Mouse (Mus musculus) mouse embryonic stem cell (cell line): Measurements from ENCODE around the gene Skap2.

ENCODE experiments used
- in situ Hi-C, 2 experiments: fragments of 300-500 bp; cut with MboI; formaldehyde crosslinking; loops; 1 replicate in 1 of 2; 3 replicates in 1 of 2; pipeline ENCODE4 v1.14.3; 2019 to 2020; ENCODE audit warnings: low sequenced_read_pairs in 2 of 2, low pct_unique_long_range_greater_than_20kb in 1 of 2, mixed read lengths in 1 of 2; ENCODE audit not compliant: unreplicated experiment in 1 of 2

Skap2 gene

DNA sequence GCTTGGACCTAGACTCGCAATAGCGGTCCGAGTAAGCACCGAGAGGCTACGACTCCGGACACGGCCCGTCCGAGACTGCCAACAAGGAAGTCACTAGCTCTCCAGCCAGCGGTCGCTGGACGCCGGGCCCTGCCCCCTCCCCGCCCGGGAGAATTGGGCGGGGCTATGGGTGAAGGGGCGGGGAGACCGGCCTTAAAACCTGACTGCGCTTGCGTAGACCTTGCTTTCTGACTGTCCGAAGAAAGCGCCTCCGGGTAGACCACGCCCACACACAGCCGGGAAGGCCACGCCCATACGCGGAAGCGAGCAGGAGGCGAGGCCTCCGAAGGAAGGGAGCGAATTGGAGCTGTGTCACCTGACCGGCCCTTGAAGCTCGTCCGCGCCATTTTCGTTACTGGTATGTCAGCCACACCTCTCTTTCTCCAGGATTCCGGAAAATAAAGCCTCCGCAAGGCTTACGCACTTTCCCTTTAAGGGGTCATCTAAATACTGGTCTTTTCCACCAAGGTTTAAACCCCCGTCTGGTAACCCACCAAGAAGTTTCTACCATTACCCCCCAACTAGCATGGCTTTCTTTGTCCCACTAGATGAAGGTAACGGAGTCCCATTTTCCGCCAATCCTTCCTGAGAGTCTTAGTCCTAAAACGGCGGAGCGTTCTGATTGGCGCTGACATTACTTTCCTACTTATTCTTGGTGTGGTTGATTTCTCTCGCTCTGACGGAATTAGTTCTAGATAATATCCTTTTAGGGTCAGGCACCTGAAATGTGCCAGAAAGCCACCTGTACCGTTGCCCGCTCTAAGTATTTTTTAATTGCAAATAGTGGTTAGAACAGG, at the start of gene Skap2:
Gene Skap2, minus strand, starts transcription at position 141 of the 836 bp plus-strand sequence.
- in situ Hi-C loops, result no loop called here

DNA sequence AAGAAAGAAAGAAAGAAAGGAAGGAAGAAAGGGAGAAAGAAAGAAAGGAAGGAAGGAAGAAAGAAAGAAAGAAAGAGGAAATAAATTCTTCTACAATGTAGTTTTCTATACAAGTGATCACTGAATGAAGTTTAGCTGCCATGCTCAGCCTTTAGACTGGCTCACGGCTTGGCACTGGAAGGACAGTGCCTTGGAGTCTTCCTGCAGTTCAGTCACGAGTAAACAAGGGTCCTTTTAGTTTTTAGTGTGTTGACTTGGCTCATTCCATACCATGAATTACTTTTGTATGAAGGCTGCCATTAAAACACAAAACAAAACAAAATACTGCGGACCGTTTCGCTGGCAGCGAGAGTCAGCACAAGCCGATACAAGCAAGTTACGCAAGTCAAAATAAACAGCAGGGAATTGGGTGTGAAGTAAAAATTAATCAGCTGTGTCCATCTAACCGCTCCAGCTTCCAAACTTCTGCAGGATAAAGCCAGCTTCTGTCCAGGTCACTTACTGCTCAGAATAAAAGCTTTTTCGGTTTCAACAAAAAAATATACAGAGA, 46.6 kb upstream of the Skap2 start:
- in situ Hi-C loops, result no loop called here

DNA sequence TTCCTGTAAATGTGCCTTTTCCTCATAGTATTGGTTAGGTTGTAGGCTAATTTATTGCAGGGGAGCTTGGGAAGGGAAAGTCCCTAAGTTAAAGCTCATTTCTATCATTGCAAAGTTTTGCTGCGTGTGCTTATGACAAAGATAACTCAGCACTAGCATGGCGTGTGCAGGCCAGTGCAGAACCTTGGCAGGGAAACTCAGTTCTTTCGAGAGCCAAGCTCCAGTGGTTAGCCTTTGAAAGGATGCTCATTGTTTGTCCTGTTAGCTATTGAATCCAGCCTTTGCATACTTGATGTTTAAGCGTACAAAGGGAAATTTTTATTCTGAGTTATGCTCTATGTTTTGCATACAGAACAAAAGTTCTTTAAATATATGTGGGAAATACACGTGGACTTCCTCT, 45.8 kb upstream of the Skap2 start:
- in situ Hi-C loops, result no loop called here

DNA sequence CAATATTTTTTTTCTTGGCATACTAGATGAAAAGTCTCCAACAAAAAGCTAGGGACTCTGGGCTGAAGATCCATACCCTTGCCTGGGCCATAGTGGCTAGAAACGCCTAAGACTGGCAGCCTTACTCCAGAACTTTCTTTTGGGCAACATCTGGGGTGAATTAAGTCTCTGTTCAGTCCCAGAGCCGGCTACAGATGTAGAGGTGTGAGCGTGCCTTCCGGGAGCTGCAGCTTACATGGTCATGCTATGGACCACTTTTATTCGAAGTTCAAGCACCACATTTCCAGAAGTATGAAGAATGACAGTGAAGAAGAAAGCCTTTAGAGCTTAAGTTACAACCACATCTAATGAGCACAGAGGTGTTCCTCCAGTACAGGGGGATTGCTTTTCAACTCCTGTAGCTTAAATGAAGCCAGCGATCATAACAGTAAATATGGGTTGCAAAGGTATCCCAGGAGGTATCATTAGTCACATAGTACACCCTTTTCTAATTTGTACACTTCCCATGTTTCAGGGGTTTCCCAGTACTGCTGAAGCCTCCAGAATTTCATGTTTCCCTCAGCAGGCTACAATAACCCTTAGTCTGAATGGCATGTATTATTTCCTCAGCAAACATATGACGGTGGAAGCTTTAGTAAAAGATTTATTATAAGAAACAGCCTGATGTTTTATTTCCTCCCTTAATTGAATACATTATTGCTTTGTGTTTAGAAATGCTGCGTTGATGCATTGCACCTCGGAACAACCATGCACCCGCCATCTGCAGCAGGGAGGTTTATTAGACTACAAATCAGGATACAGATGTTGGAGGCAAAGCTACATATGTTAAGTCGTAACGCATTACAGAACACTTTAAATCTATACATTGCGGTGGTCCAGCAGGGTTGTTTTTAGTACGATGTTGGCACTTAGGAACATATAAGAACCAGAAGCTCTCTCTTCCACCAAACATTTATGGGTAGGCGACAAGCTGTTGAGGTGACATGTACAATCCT, 41.5 kb upstream of the Skap2 start:
- in situ Hi-C loops, result no loop called here

DNA sequence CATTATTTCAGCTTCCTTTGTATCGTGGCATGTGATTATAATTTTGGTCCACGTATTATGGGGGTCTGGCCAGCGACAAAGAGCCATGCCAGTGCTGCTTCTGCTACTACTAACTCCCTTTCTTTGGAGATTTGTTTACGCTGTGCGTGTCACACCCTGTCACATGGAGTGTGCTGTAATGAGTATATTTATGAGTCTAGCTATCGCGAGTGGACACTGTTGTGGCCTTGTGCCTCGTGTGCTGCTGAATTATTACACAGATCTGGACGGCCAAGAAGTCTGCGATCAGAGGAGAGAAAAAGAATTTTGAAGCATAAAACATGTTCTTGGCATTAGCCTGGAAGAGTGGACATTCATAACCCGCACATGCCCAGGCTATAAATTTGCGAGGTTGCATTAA, 37.7 kb upstream of the Skap2 start:
- in situ Hi-C loops, result no loop called here

DNA sequence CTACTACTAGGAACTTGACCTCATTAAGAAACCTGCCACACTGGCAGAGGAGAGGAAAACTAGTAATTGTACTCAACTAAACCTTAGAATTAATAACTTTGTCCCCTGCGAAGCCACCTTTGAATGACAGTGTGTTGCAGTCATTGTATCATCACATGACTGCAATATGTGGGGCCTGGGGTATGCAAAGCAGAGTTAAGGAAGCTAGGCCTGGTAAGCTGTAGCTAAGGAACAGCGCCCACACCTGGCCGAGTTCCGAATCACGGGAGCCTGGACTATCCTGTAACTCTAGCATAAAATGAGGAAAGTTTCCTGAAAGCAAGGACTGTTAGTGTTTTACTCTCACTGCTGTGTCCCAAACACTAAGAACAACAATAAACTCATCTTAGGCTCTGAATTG, 33.2 kb upstream of the Skap2 start:
- in situ Hi-C loops, result loop anchor here in 1 of 2 experiments (25.0 kb wide), 2 partner anchors 433 to 858 kb away; no protein-coding TSS in a partner anchor

DNA sequence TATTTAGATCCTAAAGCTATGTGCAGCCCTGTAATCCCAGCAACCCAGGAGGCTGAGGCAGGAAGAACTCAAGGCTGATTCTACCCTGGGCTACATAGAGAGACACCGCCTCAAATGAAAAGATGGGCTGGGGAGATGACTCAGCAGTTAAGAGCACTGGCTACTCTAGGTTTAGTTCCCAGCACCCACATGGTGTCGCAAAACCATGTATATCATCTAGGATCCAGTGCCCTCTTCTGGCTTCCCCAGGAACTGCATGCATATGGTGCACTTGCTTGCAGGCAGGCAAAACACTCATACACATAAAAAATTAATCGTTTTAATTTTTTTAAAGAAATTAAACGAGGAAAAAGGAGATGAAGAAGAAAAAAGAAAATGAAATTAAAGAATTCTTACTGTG, 23.7 kb upstream of the Skap2 start:
- in situ Hi-C loops, result loop anchor here (5.0 to 25.0 kb wide), 5 partner anchors 169 to 849 kb away; no protein-coding TSS in a partner anchor

DNA sequence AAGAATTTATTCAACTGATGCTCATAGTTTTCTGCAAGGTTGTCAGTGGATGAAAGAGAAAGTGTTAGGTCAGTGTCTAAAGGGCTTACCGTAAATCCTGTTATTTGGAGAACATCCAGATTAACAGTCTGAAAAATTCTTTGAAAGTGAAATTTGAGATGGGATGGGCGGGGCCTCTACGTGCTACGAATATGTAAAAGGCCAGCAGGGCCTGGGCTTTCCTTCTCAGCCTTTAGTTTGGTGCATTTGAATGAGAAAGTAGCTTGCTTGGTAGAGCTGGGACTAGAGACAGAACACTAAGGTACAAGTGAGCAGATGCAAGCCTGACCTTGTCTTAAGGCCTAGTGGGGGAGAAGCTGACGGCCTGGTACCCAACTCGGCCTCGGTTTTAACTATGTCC, 18.8 kb upstream of the Skap2 start:
- in situ Hi-C loops, result loop anchor here (10.0 to 25.0 kb wide), 4 partner anchors 166 to 844 kb away; no protein-coding TSS in a partner anchor

DNA sequence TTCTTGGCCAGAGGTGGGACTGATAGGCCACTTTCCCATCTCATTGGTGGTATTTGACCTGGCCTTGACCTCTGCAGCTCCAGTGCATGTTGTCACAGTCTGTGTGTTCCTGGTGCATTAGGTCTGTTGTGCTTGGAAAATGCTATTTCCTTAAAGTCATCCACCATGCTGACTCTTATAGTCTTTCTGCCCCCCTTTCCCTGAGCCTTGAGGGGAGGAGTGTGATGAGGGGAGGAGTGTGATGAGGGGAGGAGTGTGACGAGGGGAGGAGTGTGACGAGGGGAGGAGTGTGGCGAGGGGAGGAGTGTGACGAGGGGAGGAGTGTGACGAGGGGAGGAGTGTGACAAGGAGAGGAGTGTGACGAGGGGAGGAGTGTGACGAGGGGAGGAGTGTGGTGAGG, 15.8 kb upstream of the Skap2 start:
- in situ Hi-C loops, result loop anchor here in 1 of 2 experiments (25.0 kb wide), 2 partner anchors 416 to 841 kb away; no protein-coding TSS in a partner anchor

DNA sequence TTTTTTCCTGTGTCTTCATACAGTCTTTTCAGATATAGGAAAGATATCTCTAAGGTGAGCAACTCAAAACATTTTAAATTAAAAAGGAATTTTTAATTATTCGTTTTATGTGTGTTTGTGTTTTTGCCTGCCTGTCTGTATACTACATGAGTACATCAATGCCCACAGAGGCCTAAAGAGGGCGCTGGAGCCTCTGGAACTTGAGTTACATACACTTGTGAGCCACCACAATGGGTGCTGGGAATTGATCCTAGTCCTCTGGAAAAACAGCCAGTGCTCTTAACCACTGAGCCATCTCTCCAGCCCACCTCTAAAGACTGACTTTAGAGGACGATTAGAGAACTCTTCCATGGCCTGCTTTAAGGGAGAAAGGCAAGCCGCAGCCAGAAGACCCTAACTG, 14.8 kb upstream of the Skap2 start:
- in situ Hi-C loops, result loop anchor here in 1 of 2 experiments (25.0 kb wide), 2 partner anchors 415 to 840 kb away; no protein-coding TSS in a partner anchor

DNA sequence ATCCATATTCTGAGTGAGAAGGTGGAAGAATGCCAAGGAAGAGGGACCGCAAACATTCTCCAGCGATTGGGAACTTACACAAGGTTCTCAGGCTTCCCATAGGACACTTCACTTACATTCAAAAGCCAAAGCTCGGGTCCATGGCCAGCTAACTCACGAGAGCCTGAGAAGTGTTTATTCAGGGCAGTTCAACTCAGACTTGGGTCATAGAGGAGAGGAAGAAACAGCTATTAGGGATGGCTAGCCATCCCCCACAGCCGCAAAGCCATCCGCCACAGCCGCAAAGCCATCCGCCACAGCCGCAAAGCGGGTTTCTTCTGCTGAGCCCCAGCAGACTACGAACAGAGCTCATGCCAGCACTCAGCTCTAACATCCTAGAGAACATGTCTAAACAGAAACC, 13.9 kb upstream of the Skap2 start:
- in situ Hi-C loops, result loop anchor here in 1 of 2 experiments (25.0 kb wide), 2 partner anchors 414 to 839 kb away; no protein-coding TSS in a partner anchor

DNA sequence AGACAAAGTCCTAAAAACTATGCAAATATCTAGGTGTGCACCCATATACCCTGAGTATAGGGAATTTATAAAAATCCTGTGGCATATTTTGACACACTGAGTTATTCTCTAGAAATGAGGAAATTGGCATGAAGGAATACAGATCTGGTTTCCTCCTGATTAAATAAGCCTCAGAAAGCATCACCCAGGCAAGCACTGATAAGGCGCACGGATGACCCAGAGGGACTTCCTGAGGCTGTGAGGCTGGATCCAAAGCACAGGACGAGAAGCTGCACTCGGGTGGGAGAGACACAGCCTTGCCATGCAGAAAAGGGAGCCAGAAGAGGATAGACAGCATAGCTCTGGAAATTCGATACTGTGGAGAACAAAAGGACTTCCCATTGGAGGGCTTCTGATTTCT, 12.4 kb upstream of the Skap2 start:
- in situ Hi-C loops, result loop anchor here in 1 of 2 experiments (25.0 kb wide), 2 partner anchors 412 to 837 kb away; no protein-coding TSS in a partner anchor

DNA sequence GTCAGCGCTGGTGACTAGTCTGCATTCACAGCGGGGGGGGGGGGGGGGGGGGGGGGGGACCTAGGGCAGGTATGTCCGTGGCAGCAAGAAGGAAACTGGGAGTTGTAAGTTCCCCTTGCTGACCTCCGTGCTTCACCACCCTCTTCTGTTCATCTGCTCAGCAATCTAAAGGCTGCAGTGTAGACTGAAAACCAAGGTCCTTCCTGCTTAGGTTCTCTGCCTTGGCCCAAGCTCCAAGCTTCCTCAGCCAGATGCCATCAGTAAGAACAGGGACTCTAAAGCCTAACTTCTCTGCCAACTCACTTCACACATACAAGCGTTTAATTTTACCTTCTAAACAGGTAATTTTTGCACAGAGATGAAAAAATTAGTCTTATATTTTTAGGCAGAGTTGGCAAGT, 10.0 kb upstream of the Skap2 start:
- in situ Hi-C loops, result no loop called here

DNA sequence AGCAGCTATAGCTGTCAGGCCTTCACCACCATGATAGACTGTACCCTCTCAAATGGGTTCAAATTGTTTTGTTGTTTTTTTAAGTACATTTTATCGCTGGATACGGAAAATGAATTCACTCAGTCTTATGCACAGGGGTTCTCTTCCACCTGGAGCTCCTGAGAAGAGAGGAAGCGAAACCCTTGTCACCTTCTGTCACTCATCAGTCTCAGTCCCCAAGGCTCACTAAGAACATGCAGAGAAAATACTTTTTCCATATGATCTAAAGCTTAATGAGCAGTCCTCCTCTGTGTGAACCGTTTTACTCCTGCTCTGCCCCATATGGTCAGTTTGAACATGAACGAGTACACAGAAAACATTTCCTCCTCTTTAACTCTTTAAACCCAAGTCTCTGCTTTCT, 7.9 kb upstream of the Skap2 start:
- in situ Hi-C loops, result no loop called here

DNA sequence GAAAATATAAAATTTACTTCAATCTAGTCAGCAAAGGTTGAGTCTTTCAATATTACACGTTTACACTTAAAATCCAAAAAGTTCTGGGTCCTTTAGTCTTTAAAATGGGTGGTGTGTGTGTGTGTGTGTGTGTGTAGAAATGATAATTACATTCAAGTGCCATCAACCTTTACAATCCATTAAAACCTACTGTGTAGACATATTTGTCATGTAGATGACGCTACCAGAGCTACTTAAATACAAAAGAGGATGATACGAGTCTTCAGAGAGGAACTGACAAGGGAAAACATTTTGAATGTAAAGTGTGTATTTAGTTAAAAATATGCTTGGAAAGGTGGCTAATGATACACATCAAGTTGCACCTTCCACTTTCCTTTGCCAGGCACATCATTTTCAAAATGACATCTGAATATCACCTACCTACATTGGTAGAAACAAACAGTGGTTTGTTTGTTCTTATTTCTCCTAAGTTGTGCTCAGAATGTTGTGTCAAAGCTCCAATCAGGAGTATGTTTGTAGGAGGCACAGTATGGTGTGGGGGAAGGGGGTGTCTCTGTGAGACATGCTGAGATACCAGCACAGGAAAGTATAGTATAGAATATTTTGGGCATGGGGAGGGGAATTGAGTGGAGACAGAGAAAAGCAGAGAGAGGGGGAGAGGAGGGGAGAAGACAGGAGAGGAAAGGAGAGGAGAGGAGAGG, 1.0 kb upstream of the Skap2 start:
- in situ Hi-C loops, result no loop called here

DNA sequence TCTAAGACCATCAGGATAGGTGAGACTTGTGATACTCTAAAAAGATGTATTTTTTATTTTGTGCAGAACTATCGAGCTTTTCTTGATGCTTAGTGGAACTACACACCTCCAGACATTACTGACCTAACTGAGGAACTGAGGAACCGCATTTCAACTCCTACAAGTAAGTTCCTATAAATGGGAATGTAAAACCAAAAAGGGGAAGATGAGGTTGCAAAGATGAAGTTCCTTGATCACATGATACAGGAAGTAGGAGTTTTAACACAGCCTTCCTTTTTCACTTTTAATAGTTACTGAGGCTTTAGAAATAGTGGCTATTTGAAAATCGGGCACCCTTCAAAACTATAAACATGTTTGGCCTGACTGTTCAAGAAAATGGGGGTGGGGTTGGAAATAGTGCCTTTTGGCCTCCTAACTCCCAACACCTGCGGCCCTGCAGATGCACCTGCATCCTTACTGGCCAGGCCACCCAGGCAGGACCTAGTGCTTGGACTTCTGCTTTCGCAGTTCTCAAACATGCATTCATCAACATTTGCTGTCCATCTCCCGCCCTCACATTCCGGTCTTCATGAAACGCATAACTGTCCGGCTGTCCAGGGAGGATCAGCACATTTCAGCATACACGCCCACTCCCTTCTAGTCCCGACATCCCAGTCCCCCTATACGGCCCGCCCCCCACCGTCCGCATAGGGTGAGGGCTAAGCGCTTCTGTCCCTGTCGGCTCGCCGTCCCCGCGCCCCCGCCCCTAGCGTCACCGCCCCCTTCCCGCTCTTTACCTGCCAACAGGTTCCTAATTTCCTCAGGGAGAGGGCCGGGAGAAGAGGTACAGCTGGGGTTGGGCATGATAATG, 565 bp downstream of the Skap2 start:
- in situ Hi-C loops, result no loop called here

DNA sequence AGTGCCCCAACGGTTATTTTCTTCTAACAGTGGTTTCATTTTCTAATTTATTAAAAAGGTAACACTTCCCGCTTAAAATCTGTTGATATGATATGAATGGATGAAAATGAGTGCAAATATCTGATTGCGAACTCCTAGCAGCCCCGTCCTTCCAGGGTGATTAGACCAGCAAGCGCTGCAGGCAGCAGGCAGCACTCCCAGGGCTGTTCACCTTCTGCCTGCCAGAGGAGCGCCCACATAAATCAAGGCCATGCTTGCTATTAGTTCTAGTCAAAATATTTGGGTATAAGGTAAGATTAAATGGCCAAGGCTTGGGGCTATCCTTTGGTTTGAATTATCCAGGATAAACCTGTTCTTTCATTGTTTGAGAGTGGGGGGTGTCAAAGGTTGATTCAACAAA, 3.0 kb downstream of the Skap2 start:
- in situ Hi-C loops, result no loop called here
